Mouse (Mus musculus): ENCODE results near the gene Asns. TPM values are rescaled to one million over a fixed set of nuclear protein-coding genes. Genes with fewer than 3 reads are reported as not detected.

The Asns gene
- 51.6 and 58.7 TPM in 2 replicates for polyA plus RNA-seq (2016; fragmentation: Nextera tagmentation; extraction: Ambion mirVana)

- Histone ChIP-seq H3K4me3 (peak within 1 kb of the TSS; percentile 85), H3K27ac (peak within 1 kb of the TSS; percentile 86), H3K27me3 (ENCODE audit: insufficient read depth, poor library complexity, severe bottlenecking) (peaks cover 3% of the 10 kb centered on the region; the same call in 1 of the 2 replicates), H3K9me3 (no peaks in the 10 kb centered on the region), H3K4me1 (replicated peaks) (0 out of 2 replicates have a peak, but pooled peaks cover 9% of the 10 kb centered on the region), H3K36me3 (no peaks in the 10 kb centered on the region)
- under 1% methylated on average over 51 of the region's 51 CpGs for WGBS
- DNase-seq (ENCODE audit: low spot score), result peak; percentile 85
Measured at GRCm38 (mm10) chr6:7692884-7693585, at the start of gene Asns. TSS of gene Asns (minus strand) at chr6:7693254.

- no peak overlapping the region for H3K27ac ChIP-seq
- H3K9me3 ChIP-seq, result no peaks in the 10 kb centered on the region
- H3K4me1 ChIP-seq (replicated peaks), result no peaks in the 10 kb centered on the region
- H3K4me3 ChIP-seq, result no peak overlapping the region
- 91% methylated on average over 3 of the region's 3 CpGs for WGBS
- H3K27me3 ChIP-seq (ENCODE audit: insufficient read depth, poor library complexity, severe bottlenecking), result no peaks in the 10 kb centered on the region
- no peak for DNase-seq (ENCODE audit: low spot score)
- no peaks in the 10 kb centered on the region for H3K36me3 ChIP-seq
Measured at GRCm38 (mm10) chr6:7741721-7742120, 48.7 kb upstream of the Asns start.

GRCm38 (mm10) chr6:7737842-7738241 is 44.8 kb upstream of the Asns start:
- no peaks in the 10 kb centered on the region for H3K36me3 ChIP-seq
- H3K4me1 ChIP-seq (replicated peaks), result no peaks in the 10 kb centered on the region
- H3K27me3 ChIP-seq (ENCODE audit: insufficient read depth, poor library complexity, severe bottlenecking), result no peaks in the 10 kb centered on the region
- no peak overlapping the region for H3K4me3 ChIP-seq
- H3K9me3 ChIP-seq, result no peaks in the 10 kb centered on the region
- no peak overlapping the region for H3K27ac ChIP-seq
- DNase-seq (ENCODE audit: low spot score), result no peak
- 93% methylated on average over 2 of the region's 2 CpGs for WGBS

GRCm38 (mm10) chr6:7732754-7733708 is 40.0 kb upstream of the Asns start:
- peak; percentile 80 for DNase-seq (ENCODE audit: low spot score)
- WGBS, result 43% methylated on average over 12 of the region's 12 CpGs

GRCm38 (mm10) chr6:7732097-7732496 is 39.0 kb upstream of the Asns start:
- Histone ChIP-seq H3K4me3 (no peak overlapping the region), H3K27ac (no peak overlapping the region), H3K4me1 (replicated peaks) (no peaks in the 10 kb centered on the region), H3K36me3 (no peaks in the 10 kb centered on the region), H3K9me3 (peaks cover 11% of the 10 kb centered on the region; the same call in 1 of the 2 replicates), H3K27me3 (ENCODE audit: insufficient read depth, poor library complexity, severe bottlenecking) (no peaks in the 10 kb centered on the region)
- 89% methylated on average over 6 of the region's 6 CpGs for WGBS
- no peak for DNase-seq (ENCODE audit: low spot score)

More at GRCm38 (mm10) chr6:7732754-7733708, 40.0 kb upstream of the Asns start:
- H3K27me3 ChIP-seq (ENCODE audit: insufficient read depth, poor library complexity, severe bottlenecking), result no peaks in the 10 kb centered on the region
- H3K4me1 ChIP-seq (replicated peaks), result no peaks in the 10 kb centered on the region
- no peak overlapping the region for H3K4me3 ChIP-seq
- no peak overlapping the region for H3K27ac ChIP-seq
- no peaks in the 10 kb centered on the region for H3K36me3 ChIP-seq
- H3K9me3 ChIP-seq, result peaks cover 11% of the 10 kb centered on the region; the same call in 1 of the 2 replicates

- Histone ChIP-seq H3K36me3 (no peaks in the 10 kb centered on the region), H3K4me1 (replicated peaks) (no peaks in the 10 kb centered on the region), H3K4me3 (no peak overlapping the region), H3K27me3 (ENCODE audit: insufficient read depth, poor library complexity, severe bottlenecking) (no peaks in the 10 kb centered on the region), H3K9me3 (peaks cover 11% of the 10 kb centered on the region; the same call in 1 of the 2 replicates), H3K27ac (no peak overlapping the region)
- WGBS, result 92% methylated on average over 2 of the region's 2 CpGs
- DNase-seq (ENCODE audit: low spot score), result no peak
Measured at GRCm38 (mm10) chr6:7729128-7729527, 36.1 kb upstream of the Asns start.

- no peak overlapping the region for H3K4me3 ChIP-seq
- no peaks in the 10 kb centered on the region for H3K36me3 ChIP-seq
- H3K9me3 ChIP-seq, result peaks cover 11% of the 10 kb centered on the region; the same call in 1 of the 2 replicates
- H3K4me1 ChIP-seq (replicated peaks), result no peaks in the 10 kb centered on the region
- DNase-seq (ENCODE audit: low spot score), result no peak
- H3K27ac ChIP-seq, result no peak overlapping the region
- H3K27me3 ChIP-seq (ENCODE audit: insufficient read depth, poor library complexity, severe bottlenecking), result no peaks in the 10 kb centered on the region
- 89% methylated on average over 5 of the region's 5 CpGs for WGBS
Measured at GRCm38 (mm10) chr6:7728241-7728640, 35.2 kb upstream of the Asns start.

GRCm38 (mm10) chr6:7716236-7716635 is 23.2 kb upstream of the Asns start:
- Histone ChIP-seq H3K4me3 (no peak overlapping the region), H3K27ac (no peak overlapping the region), H3K27me3 (ENCODE audit: insufficient read depth, poor library complexity, severe bottlenecking) (no peaks in the 10 kb centered on the region), H3K4me1 (replicated peaks) (no peaks in the 10 kb centered on the region), H3K36me3 (no peaks in the 10 kb centered on the region), H3K9me3 (no peaks in the 10 kb centered on the region)
- DNase-seq (ENCODE audit: low spot score), result no peak
- WGBS, result 73% methylated on average over 4 of the region's 4 CpGs

- Histone ChIP-seq H3K27ac (no peak overlapping the region), H3K4me1 (replicated peaks) (no peaks in the 10 kb centered on the region), H3K4me3 (no peak overlapping the region), H3K9me3 (no peaks in the 10 kb centered on the region), H3K27me3 (ENCODE audit: insufficient read depth, poor library complexity, severe bottlenecking) (no peaks in the 10 kb centered on the region), H3K36me3 (no peaks in the 10 kb centered on the region)
- no peak for DNase-seq (ENCODE audit: low spot score)
- 88% methylated on average over 2 of the region's 2 CpGs for WGBS
Measured at GRCm38 (mm10) chr6:7714230-7714629, 21.2 kb upstream of the Asns start.

GRCm38 (mm10) chr6:7711837-7712330 is 18.8 kb upstream of the Asns start:
- no peaks in the 10 kb centered on the region for H3K27me3 ChIP-seq (ENCODE audit: insufficient read depth, poor library complexity, severe bottlenecking)
- H3K4me1 ChIP-seq (replicated peaks), result no peaks in the 10 kb centered on the region
- H3K36me3 ChIP-seq, result no peaks in the 10 kb centered on the region
- DNase-seq (ENCODE audit: low spot score), result no peak
- no peaks in the 10 kb centered on the region for H3K9me3 ChIP-seq
- H3K27ac ChIP-seq, result no peak overlapping the region
- H3K4me3 ChIP-seq, result no peak overlapping the region
- 75% methylated on average over 3 of the region's 3 CpGs for WGBS

- Histone ChIP-seq H3K36me3 (no peaks in the 10 kb centered on the region), H3K27me3 (ENCODE audit: insufficient read depth, poor library complexity, severe bottlenecking) (no peaks in the 10 kb centered on the region), H3K4me3 (no peak overlapping the region), H3K27ac (no peak overlapping the region), H3K9me3 (no peaks in the 10 kb centered on the region), H3K4me1 (replicated peaks) (no peaks in the 10 kb centered on the region)
- DNase-seq (ENCODE audit: low spot score), result no peak
- WGBS, result 87% methylated on average over 3 of the region's 3 CpGs
Measured at GRCm38 (mm10) chr6:7708246-7708645, 15.2 kb upstream of the Asns start.

- no peaks in the 10 kb centered on the region for H3K4me1 ChIP-seq (replicated peaks)
- H3K27ac ChIP-seq, result no peak overlapping the region
- WGBS, result 48% methylated on average over 1 of the region's 1 CpGs
- no peaks in the 10 kb centered on the region for H3K27me3 ChIP-seq (ENCODE audit: insufficient read depth, poor library complexity, severe bottlenecking)
- no peaks in the 10 kb centered on the region for H3K9me3 ChIP-seq
- H3K4me3 ChIP-seq, result no peak overlapping the region
- no peak for DNase-seq (ENCODE audit: low spot score)
- H3K36me3 ChIP-seq, result no peaks in the 10 kb centered on the region
Measured at GRCm38 (mm10) chr6:7706796-7707195, 13.7 kb upstream of the Asns start.

Measured in hindbrain, embryonic 10.5 days (tissue).